Mouse (Mus musculus): ENCODE data around the gene G6pd2. TPM values are rescaled to one million over a fixed set of nuclear protein-coding genes. Genes with fewer than 3 reads are reported as not detected.

G6pd2 gene
- polyA plus RNA-seq (2012; rRNA removed), result not detected in 2 replicates

GRCm38 (mm10) chr5:61808516-61808915 lies at the start of gene G6pd2:
G6pd2 (plus strand) TSS chr5:61808816.

All from ovary, adult 2 months (tissue).